Comparison of ENCODE assay signal across 16 mouse cellular contexts in the genomic region with DNA sequence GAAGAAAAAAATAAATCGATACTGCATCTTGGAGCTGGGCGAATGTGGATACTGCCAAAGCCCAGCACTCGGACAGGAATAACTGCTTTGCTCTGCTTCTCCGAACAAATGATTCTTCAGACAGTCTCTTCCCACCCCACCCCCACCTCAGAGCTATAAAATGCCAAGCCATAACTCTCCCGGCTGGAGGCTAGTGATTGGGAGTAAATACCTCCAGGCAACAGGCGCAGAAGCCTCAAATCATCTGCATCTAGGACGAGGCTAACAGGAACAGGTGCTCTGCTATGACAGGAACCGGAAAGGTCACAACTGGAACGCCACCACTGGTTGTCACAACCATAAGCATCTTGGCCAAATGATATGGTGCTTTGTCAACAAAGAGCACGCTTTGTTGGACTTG.
DNase-seq lines count a peak whose midpoint lies in the region; ATAC-seq and TF ChIP-seq lines count a peak whose summit lies in the region.
"Had no signal": no experiment of that assay in that cellular context is flagged by ENCODE, and none has a peak within 500 bp of the region (broad histone marks: within the 10 kb centered on the region; RNA-seq: fewer than 3 reads in every experiment).

No protein-coding gene starts in this region.

- H3K4me1 ChIP-seq in heart, embryonic 15.5 days (replicated peaks) = peaks cover 27% of the 10 kb centered on the region
- H3K4me1 ChIP-seq in kidney, postnatal 0 days (replicated peaks; ENCODE audit: insufficient read depth, low read length) = peaks cover 13% of the 10 kb centered on the region
- peaks cover 60% of the 10 kb centered on the region for H3K4me1 ChIP-seq in limb, embryonic 10.5 days
- H3K4me1 ChIP-seq in neural tube, embryonic 12.5 days = peaks cover 34% of the 10 kb centered on the region

- TF ChIP-seq CTCF in kidney, postnatal 0 days (IDR thresholded peaks at IDR 0.05; ENCODE audit: low read depth) = no peak

- H3K36me3 ChIP-seq in heart, embryonic 15.5 days = no peaks in the 10 kb centered on the region
- no peaks in the 10 kb centered on the region for H3K36me3 ChIP-seq in kidney, postnatal 0 days (ENCODE audit: insufficient read depth, low read length)
- peaks cover 14% of the 10 kb centered on the region for H3K36me3 ChIP-seq in limb, embryonic 10.5 days
- H3K36me3 ChIP-seq in neural tube, embryonic 12.5 days = no peaks in the 10 kb centered on the region

- H3K4me3 ChIP-seq in heart, embryonic 15.5 days = no peak overlapping the region
- H3K4me3 ChIP-seq in kidney, postnatal 0 days (replicated peaks; ENCODE audit: low read depth, low read length) = no peak overlapping the region
- no peak overlapping the region for H3K4me3 ChIP-seq in limb, embryonic 10.5 days
- H3K4me3 ChIP-seq in neural tube, embryonic 12.5 days = no peak overlapping the region

- ATAC-seq in heart, embryonic 15.5 days (replicated peaks; ENCODE audit: insufficient number of reproducible peaks, insufficient read depth, low FRiP score, low read depth) = no peak
- 0 out of 2 replicates have a peak, but pooled peaks have one; percentile 18 for ATAC-seq in kidney, postnatal 0 days (replicated peaks; ENCODE audit: low FRiP score, low read depth)
- ATAC-seq in neural tube, embryonic 12.5 days (ENCODE audit: low FRiP score, low read depth) = peak; percentile 72

- WGBS in heart, embryonic 15.5 days = 61% methylated on average over 10 of the region's 10 CpGs
- WGBS in kidney, postnatal 0 days = 41% methylated on average over 10 of the region's 10 CpGs
- 58% methylated on average over 10 of the region's 10 CpGs for WGBS in limb, embryonic 10.5 days
- WGBS in neural tube, embryonic 12.5 days = 15% methylated on average over 10 of the region's 10 CpGs

- no peak overlapping the region for H3K9ac ChIP-seq in heart, embryonic 15.5 days
- H3K9ac ChIP-seq in kidney, postnatal 0 days (ENCODE audit: low read depth, low read length) = no peak overlapping the region
- no peak overlapping the region for H3K9ac ChIP-seq in neural tube, embryonic 12.5 days

- no peaks in the 10 kb centered on the region for H3K9me3 ChIP-seq in heart, embryonic 15.5 days (replicated peaks)
- H3K9me3 ChIP-seq in kidney, postnatal 0 days (replicated peaks; ENCODE audit: low read length) = no peaks in the 10 kb centered on the region
- no peaks in the 10 kb centered on the region for H3K9me3 ChIP-seq in limb, embryonic 10.5 days (replicated peaks)
- H3K9me3 ChIP-seq in neural tube, embryonic 12.5 days = no peaks in the 10 kb centered on the region

- peak overlapping the region; percentile 9; the same call in 1 of the 2 replicates for H3K4me2 ChIP-seq in heart, embryonic 15.5 days
- no peak overlapping the region for H3K4me2 ChIP-seq in kidney, postnatal 0 days (ENCODE audit: low read length)
- peak overlapping the region; percentile 12 for H3K4me2 ChIP-seq in neural tube, embryonic 12.5 days (replicated peaks)
- H3K4me2 ChIP-seq: liver, embryonic 11.5 days had no signal

- no peak for DNase-seq in heart, adult 18-20 months
- DNase-seq in kidney, postnatal 0 days (ENCODE audit: low spot score) = no peak
- no peak for DNase-seq in kidney, postnatal 4 days
- peak; percentile 26 for DNase-seq in limb, embryonic 10.5 days (ENCODE audit: low spot score)
- no peak for DNase-seq in cerebellum, adult 18-20 months
- DNase-seq in thymus, adult 18-20 months = no peak
- DNase-seq: adrenal gland, adult 8-10 months; cerebellum, adult 9-11 months; gastrocnemius, postnatal 10 days; kidney, adult 11 months; kidney, postnatal 14 days; lung, adult 18-20 months; retina, postnatal 1 day had no signal

- H3K27ac ChIP-seq in heart, embryonic 15.5 days = no peak overlapping the region
- no peak overlapping the region for H3K27ac ChIP-seq in kidney, postnatal 0 days
- no peak overlapping the region for H3K27ac ChIP-seq in limb, embryonic 10.5 days
- no peak overlapping the region for H3K27ac ChIP-seq in neural tube, embryonic 12.5 days

- no peaks in the 10 kb centered on the region for H3K27me3 ChIP-seq in heart, embryonic 15.5 days
- H3K27me3 ChIP-seq in kidney, postnatal 0 days (ENCODE audit: insufficient read depth, low read length) = no peaks in the 10 kb centered on the region
- no peaks in the 10 kb centered on the region for H3K27me3 ChIP-seq in limb, embryonic 10.5 days (ENCODE audit: low read depth, poor library complexity, severe bottlenecking)
- H3K27me3 ChIP-seq in neural tube, embryonic 12.5 days (replicated peaks) = no peaks in the 10 kb centered on the region
